In the genomic region with DNA sequence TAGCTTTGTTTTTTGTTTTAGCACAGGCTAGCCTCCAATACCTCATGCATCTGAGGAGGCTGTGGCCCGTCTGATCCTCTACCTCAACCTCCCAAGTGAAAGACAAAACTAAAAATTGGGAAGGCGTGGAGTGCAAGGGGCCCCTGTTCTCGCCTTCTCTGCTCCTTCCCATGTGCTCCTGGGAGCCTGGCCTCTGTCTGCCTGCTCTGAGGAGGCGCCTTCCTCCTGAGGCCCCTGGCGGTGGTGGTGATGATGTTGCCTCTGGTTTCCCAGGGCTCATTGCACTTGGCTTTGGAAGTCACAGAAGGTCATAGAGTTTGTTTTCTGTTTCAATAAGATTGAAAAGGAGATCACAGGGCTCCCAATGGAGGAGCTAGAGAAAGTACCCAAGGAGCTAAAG, we compare ENCODE assay signal across 12 mouse cellular contexts.
"Had no signal": no experiment of that assay in that cellular context is flagged by ENCODE, and none has a peak within 500 bp of the region (broad histone marks: within the 10 kb centered on the region; RNA-seq: fewer than 3 reads in every experiment).

No protein-coding gene starts in this region.

- ATAC-seq: inflammation-experienced regulatory T-cells, adult 6 months; intestine, postnatal 0 days; liver, embryonic 12.5 days; midbrain, embryonic 16.5 days had no signal

- H3K36me3 ChIP-seq: limb, embryonic 15.5 days; liver, embryonic 12.5 days; lung, embryonic 15.5 days; midbrain, embryonic 12.5 days; stomach, embryonic 15.5 days had no signal

- H3K27ac ChIP-seq: kidney, postnatal 0 days; left cerebral cortex, adult 2 months; limb, embryonic 15.5 days; liver, embryonic 12.5 days; lung, embryonic 15.5 days; midbrain, embryonic 12.5 days; stomach, embryonic 15.5 days had no signal

- H3K9me3 ChIP-seq: limb, embryonic 15.5 days; liver, embryonic 12.5 days; lung, embryonic 15.5 days; midbrain, embryonic 12.5 days; stomach, embryonic 15.5 days had no signal

- DNase-seq: kidney, adult 8-10 months; right cerebral cortex, postnatal 14 days had no signal

- H3K4me2 ChIP-seq: limb, embryonic 15.5 days; liver, embryonic 12.5 days; lung, embryonic 15.5 days; midbrain, embryonic 12.5 days; stomach, embryonic 15.5 days had no signal

- H3K9ac ChIP-seq: limb, embryonic 15.5 days; liver, embryonic 12.5 days; lung, embryonic 15.5 days; midbrain, embryonic 12.5 days; stomach, embryonic 15.5 days had no signal

- H3K4me1 ChIP-seq: liver, embryonic 12.5 days had no signal

- H3K27me3 ChIP-seq: limb, embryonic 15.5 days; liver, embryonic 12.5 days; lung, embryonic 15.5 days; stomach, embryonic 15.5 days had no signal

- H3K4me3 ChIP-seq: left cerebral cortex, adult 2 months; limb, embryonic 15.5 days; liver, embryonic 12.5 days; lung, embryonic 15.5 days; midbrain, embryonic 12.5 days; stomach, embryonic 15.5 days had no signal
